Mouse (Mus musculus): ENCODE measurements around the gene Ugt1a6b.

Ugt1a6b gene

DNA sequence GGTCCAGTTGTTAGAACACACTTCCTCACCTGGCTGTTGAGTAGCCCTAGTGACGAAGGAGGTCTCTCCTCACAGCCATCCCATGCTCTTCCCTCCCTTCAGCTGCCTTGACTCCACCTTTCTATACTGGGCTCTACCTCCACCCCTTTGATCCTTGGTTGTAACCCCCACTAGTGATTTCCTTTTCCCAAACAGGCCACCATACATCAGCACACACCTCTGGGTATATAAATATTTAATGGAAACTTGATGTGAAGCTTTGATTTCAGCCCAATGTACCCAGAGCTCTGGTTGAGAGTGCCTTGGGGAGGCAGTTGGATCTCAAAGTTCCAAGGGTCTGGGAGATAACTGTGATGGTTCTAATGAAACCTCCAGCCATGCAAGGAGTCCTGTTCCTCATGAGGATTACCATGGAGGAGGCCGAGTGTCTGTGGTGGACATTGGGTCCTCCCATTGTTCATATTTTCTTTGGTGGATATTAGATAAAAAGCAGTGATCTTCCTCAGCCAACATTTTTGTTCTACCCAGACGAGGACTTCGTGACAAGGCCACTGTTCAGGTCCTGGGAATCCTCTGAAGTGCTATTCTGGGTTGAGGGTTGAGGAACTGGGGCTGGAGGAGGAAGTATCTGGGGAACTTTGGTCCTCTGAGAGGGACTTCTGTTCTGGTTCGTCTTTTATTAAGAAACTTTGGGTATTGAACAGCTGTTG, 123.8 kb downstream of the Ugt1a6b start, which contains the start of gene Mroh2a:
Gene Mroh2a, plus strand, starts transcription at position 317 of the 710 bp plus-strand sequence.
- no peak for DNase-seq

DNA sequence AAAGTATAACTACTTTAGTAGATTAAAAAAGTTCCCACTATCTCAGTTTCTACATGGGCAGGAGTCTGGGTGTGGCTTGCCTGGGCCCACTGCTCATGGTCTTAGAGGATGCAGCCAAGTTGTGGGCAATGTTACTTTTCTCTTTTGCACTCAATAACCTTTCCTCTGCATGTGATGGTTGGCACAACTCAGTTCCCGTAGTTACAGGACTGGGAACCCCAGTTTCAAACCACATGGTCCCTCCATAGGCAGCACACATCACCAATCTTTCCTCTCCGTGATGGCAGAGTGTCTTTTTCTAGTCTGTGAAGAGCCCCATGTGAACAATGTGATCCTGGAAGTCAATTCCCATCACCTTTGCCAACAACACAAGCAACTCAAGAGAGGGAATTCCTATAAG, 124.4 kb downstream of the Ugt1a6b start:
- no peak for DNase-seq

DNA sequence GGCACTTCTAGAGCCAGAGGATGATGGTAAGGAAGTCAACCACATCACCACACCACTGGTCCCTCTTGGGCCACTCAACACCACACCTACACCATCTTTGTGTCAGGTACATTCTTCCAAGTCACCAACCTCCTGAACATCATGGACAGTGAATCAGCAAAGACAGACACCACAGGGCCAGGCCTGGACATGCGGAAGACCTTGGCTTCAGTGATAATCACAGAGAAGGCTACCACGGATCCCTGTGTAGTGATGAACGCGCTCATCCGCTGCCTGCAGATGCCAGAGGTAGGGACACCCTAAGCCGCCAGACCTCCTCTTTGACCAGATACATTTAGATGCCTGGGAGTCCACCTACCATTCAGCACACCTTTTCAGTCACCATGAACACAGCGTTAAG, 125.1 kb downstream of the Ugt1a6b start:
- no peak for DNase-seq

- DNase-seq, result no peak
Observed at GRCm38 (mm10) chr1:88229566-88229965, 126.5 kb downstream of the Ugt1a6b start.

DNA sequence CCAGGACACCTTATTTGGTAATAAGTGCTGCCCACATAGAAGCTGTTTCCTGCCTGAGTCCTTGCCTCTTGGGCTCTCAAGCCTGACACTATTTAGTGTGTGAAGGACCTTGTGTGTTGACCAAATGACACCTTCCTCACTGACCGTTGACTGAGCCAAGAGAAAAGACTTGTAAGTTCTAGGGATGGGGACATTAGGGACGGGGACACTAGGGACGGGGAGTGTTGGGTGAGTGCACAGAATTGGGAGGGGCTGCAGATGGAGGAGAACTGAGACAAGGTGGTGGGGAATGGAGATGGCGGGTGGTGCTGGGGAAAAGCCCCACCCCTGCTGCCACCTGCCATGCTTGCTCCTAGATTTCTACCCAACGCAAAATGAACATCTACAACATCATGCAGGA, 126.9 kb downstream of the Ugt1a6b start:
- no peak for DNase-seq

- DNase-seq, result no peak
Observed at GRCm38 (mm10) chr1:88230421-88230820, 127.4 kb downstream of the Ugt1a6b start.

- no peak for DNase-seq
Observed at GRCm38 (mm10) chr1:88230981-88231802, 128.1 kb downstream of the Ugt1a6b start.

- DNase-seq, result no peak
Observed at GRCm38 (mm10) chr1:88231803-88232499, 128.9 kb downstream of the Ugt1a6b start.

- DNase-seq, result no peak
Observed at GRCm38 (mm10) chr1:88232664-88233380, 129.8 kb downstream of the Ugt1a6b start.

GRCm38 (mm10) chr1:88233421-88234247, 130.6 kb downstream of the Ugt1a6b start:
- DNase-seq, result no peak

DNA sequence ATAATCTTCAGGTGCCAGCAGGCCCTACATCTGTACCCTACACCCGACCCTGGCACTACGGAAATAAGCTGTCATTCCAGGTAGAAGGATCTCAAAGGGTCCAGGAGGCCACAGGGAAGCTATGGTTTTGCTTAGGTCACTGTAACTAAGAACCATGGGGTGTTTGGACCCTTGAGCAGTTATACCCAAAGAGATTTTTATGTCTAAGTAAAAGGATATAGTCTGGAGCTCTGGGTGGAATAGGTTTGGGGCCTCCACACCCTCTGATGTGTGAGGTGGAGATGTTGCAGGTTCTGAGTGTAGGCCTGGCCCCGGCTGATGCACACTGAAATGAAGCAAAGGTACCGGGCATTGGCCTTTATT, 131.2 kb downstream of the Ugt1a6b start:
- DNase-seq, result no peak

GRCm38 (mm10) chr1:88234646-88235045, 131.6 kb downstream of the Ugt1a6b start:
- no peak for DNase-seq

DNA sequence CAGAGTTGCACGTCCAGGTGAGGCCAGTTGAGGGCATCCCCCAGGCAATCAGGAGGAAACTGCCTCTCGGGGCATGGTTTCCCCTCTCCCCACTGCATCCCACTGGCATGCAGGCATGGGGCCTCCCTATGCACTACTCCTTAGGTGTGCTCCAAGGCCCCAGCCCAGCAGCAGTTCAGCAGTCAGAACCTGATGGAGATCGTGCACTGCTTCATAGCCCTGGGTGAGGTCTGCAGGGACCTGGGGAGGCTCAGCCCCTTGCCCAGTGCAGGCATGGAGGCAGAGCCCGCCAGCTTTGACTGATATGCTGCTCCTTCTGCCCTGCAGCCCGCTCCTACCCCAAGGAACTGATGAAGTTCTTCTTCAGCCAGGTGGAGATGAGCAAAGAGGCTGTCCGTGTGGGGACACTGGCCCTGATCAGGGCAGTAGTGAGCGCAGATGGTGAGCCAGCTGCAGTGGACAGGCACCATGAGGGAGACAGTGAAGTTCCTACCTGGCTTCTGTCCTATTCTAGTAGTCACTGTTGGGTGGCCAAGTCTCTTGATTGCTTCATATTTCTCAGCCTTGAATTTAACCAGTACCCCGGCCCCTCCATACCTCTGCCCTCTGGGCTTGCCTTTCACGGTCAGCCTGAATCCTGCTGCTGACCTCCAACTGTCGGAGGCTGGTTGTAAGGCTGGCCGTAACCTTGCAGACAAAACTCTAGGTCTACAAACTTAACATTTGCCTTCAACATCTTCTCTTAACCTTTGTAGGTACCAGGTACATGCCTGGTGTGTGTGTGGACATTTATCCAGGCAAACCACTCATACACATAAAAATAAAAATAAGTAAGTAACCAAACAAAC, 132.2 kb downstream of the Ugt1a6b start:
- no peak for DNase-seq

DNA sequence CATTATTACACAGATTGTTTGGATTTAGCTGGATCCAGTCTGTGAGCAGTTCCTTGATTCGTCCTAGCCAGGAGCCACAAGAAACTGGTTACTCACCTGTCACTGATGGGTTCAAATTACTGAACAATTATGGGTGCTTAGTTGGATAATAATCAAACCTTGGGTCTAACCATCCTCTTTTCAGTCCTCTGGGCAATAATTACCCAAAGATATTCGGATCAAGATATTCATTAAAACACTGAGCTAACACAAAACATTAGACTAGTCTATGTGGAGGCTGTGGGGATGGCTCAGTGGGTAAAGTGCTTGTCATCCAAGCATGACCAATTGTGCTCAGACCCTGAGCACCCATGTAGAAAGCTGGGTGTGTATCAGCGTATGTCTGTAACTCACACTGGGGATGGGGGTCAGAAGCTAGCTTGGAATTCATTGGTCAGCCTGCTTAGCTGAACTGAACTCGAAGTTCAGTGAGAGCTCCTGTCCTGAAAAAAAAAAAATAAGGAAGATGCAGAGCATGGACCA, 132.9 kb downstream of the Ugt1a6b start:
- DNase-seq, result no peak

DNA sequence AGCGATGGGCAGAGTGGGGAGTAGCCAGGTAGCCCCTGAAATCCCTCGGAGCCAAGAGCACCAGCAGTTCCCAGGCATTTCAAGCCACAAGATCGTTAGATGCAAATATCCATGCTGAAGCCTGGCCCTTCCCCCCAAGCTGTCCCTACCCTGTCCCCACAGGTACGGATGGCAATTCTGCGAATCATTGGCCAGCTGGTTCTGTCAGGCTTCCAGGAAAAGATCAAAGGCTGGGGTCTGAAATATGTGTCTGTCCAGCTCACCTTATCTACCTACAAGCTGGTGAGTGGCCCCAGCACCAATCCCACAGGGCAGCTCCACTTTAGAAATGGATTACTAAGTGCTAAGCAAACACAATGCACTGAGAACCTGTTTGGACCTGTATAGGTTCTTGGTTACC, 134.3 kb downstream of the Ugt1a6b start:
- DNase-seq, result no peak

DNA sequence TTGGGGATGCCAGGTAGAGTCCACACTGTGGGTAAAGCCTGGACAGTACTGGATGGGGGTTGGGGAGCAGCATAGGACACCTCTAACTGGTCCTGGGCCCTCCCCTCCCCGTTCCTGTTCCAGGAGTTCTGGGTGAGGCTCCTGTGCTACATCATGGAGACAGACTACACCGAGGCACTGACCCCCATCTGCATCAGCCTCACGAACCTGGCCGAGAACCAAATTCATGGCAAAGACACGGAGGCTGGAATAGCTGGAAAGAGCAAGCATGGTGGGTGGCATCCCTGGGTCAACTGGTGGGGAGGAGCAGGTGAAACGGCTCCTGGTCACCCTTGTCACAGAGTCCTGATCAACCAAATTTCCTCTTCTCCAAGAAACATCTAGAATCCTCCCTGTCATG, 135.7 kb downstream of the Ugt1a6b start:
- no peak for DNase-seq

GRCm38 (mm10) chr1:88240072-88240471, 137.0 kb downstream of the Ugt1a6b start:
- no peak for DNase-seq

GRCm38 (mm10) chr1:88240579-88240978, 137.5 kb downstream of the Ugt1a6b start:
- DNase-seq, result no peak

DNA sequence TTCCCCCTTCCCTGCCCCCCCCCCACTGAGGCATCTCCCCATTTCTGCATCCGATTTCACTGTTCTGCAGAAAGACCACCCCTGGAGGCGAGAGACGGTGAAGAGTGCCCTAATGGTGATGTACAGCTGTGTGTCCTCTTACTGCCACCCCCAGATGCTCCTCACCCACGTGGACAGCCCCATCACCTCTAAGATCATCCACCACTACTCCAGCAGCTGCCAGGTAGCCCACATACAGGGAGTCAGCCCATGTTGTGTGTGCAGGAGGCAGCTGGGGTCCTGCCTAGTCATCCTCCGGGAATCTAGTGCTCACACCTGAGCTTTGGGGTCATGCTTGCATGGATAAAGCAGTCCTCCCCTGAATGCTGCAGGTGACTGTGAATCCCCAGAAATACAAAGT, 140.8 kb downstream of the Ugt1a6b start:
- DNase-seq, result no peak

DNA sequence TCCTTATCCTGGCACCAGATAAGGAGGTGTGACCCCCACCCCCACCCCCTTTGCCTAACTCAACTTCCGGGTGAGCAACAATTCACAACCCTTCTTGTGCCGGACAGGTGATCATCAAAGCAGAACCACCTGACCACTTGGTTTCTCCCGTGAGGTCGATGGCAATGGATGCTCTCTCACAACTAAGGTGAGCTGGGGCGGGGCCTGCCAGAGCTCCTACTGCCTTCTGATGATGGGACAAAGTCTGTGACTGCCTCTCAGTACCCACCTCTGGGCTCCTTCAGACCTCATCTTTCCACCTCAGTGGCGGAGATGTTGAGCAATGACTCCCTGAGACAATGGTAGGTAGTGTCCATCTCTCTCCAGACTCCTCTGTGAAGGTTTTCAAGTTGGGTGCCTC, 142.8 kb downstream of the Ugt1a6b start:
- DNase-seq, result no peak

DNA sequence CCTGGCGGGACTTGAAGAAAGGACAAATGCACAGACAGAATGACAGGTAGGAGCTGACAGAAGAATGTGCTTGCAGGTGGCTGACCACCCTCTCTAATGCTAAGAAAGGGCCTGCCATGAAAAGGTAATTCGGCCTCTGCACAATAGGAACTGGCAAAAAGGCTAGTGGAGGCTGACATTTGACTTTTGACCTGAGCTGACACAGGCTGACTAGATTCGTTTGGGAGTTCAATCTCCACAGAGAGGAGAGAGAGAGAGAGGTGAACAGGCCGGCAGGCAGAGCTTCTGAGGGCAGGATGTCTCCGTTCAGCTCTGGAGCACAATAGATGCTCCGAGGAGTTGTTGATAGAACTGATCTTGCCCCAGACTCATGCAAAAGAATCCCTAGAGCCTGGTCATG, 143.3 kb downstream of the Ugt1a6b start:
- no peak for DNase-seq
